Mouse (Mus musculus): Measurements from ENCODE around the gene Myt1l. TPM values are rescaled to one million over a fixed set of nuclear protein-coding genes. Genes with fewer than 3 reads are reported as not detected.

The Myt1l gene
- polyA plus RNA-seq, 1 experiment from 2014 or later = 331 TPM

- no peak for ATAC-seq (replicated peaks)
- Histone ChIP-seq H3K36me3 (replicated peaks) (no peaks in the 10 kb centered on the region), H3K4me2 (no peak overlapping the region), H3K9me3 (no peaks in the 10 kb centered on the region), H3K27me3 (replicated peaks) (no peaks in the 10 kb centered on the region), H3K27ac (no peak overlapping the region), H3K4me3 (no peak overlapping the region), H3K4me1 (no peaks in the 10 kb centered on the region), H3K9ac (no peak overlapping the region)
- 63% methylated on average over 3 of the region's 3 CpGs for WGBS
These were observed 270.6 kb downstream of the Myt1l start for GRCm38 (mm10) chr12:29798595-29799391.

- no peak overlapping the region for H3K27ac ChIP-seq
- H3K4me2 ChIP-seq = no peak overlapping the region
- no peak overlapping the region for H3K4me3 ChIP-seq
- H3K9me3 ChIP-seq = no peaks in the 10 kb centered on the region
- 85% methylated on average over 1 of the region's 1 CpGs for WGBS
- H3K36me3 ChIP-seq (replicated peaks) = no peaks in the 10 kb centered on the region
- ATAC-seq (replicated peaks) = no peak
- 0 out of 2 replicates have a peak, but pooled peaks cover 8% of the 10 kb centered on the region for H3K4me1 ChIP-seq
- H3K27me3 ChIP-seq (replicated peaks) = no peaks in the 10 kb centered on the region
- no peak overlapping the region for H3K9ac ChIP-seq
These were observed 278.2 kb downstream of the Myt1l start for GRCm38 (mm10) chr12:29806415-29806814.

- Histone ChIP-seq H3K27ac (peak overlapping the region; percentile 42), H3K27me3 (replicated peaks) (no peaks in the 10 kb centered on the region), H3K4me1 (0 out of 2 replicates have a peak, but pooled peaks cover 15% of the 10 kb centered on the region), H3K4me2 (no peak overlapping the region), H3K9ac (no peak overlapping the region), H3K9me3 (no peaks in the 10 kb centered on the region), H3K36me3 (replicated peaks) (no peaks in the 10 kb centered on the region), H3K4me3 (no peak overlapping the region)
- 42% methylated on average over 12 of the region's 12 CpGs for WGBS
- peak; percentile 52; the same call in 1 of the 2 replicates for ATAC-seq (replicated peaks)
These were observed 281.5 kb downstream of the Myt1l start for GRCm38 (mm10) chr12:29809569-29810185.

GRCm38 (mm10) chr12:29815466-29815865 lies 287.3 kb downstream of the Myt1l start:
- no peak overlapping the region for H3K4me2 ChIP-seq
- no peak for ATAC-seq (replicated peaks)
- H3K9ac ChIP-seq = no peak overlapping the region
- peak overlapping the region; percentile 73 for H3K27ac ChIP-seq
- 69% methylated on average over 2 of the region's 2 CpGs for WGBS
- H3K27me3 ChIP-seq (replicated peaks) = no peaks in the 10 kb centered on the region
- no peaks in the 10 kb centered on the region for H3K9me3 ChIP-seq
- H3K36me3 ChIP-seq (replicated peaks) = no peaks in the 10 kb centered on the region
- H3K4me1 ChIP-seq = peaks cover 28% of the 10 kb centered on the region
- H3K4me3 ChIP-seq = no peak overlapping the region

- no peaks in the 10 kb centered on the region for H3K27me3 ChIP-seq (replicated peaks)
- WGBS = 35% methylated on average over 2 of the region's 2 CpGs
- H3K9me3 ChIP-seq = no peaks in the 10 kb centered on the region
- H3K27ac ChIP-seq = peak overlapping the region; percentile 73
- H3K4me1 ChIP-seq = peaks cover 32% of the 10 kb centered on the region
- peak; percentile 80 for ATAC-seq (replicated peaks)
- no peak overlapping the region for H3K4me2 ChIP-seq
- H3K36me3 ChIP-seq (replicated peaks) = no peaks in the 10 kb centered on the region
- no peak overlapping the region for H3K9ac ChIP-seq
- H3K4me3 ChIP-seq = no peak overlapping the region
These were observed 287.9 kb downstream of the Myt1l start for GRCm38 (mm10) chr12:29816130-29816529.

GRCm38 (mm10) chr12:29816761-29817160 lies 288.6 kb downstream of the Myt1l start:
- Histone ChIP-seq H3K27ac (peak overlapping the region; percentile 73), H3K4me2 (no peak overlapping the region), H3K4me3 (no peak overlapping the region), H3K9me3 (no peaks in the 10 kb centered on the region), H3K9ac (no peak overlapping the region), H3K27me3 (replicated peaks) (no peaks in the 10 kb centered on the region), H3K36me3 (replicated peaks) (no peaks in the 10 kb centered on the region), H3K4me1 (peaks cover 38% of the 10 kb centered on the region)
- WGBS = 56% methylated on average over 6 of the region's 6 CpGs
- no peak for ATAC-seq (replicated peaks)

GRCm38 (mm10) chr12:29822216-29822615 lies 294.0 kb downstream of the Myt1l start:
- Histone ChIP-seq H3K4me2 (no peak overlapping the region), H3K27ac (peak overlapping the region; percentile 80), H3K27me3 (replicated peaks) (no peaks in the 10 kb centered on the region), H3K9ac (no peak overlapping the region), H3K4me1 (peaks cover 39% of the 10 kb centered on the region), H3K9me3 (no peaks in the 10 kb centered on the region), H3K36me3 (replicated peaks) (peaks cover 5% of the 10 kb centered on the region; the same call in 1 of the 2 replicates), H3K4me3 (no peak overlapping the region)
- WGBS = 17% methylated on average over 3 of the region's 3 CpGs
- peak; percentile 91 for ATAC-seq (replicated peaks)

- Histone ChIP-seq H3K9ac (no peak overlapping the region), H3K4me3 (no peak overlapping the region), H3K4me1 (peaks cover 36% of the 10 kb centered on the region), H3K36me3 (replicated peaks) (peaks cover 8% of the 10 kb centered on the region; the same call in 1 of the 2 replicates), H3K27me3 (replicated peaks) (no peaks in the 10 kb centered on the region), H3K27ac (peak overlapping the region; percentile 35; the same call in 1 of the 2 replicates), H3K4me2 (no peak overlapping the region), H3K9me3 (no peaks in the 10 kb centered on the region)
- no peak for ATAC-seq (replicated peaks)
- WGBS = 70% methylated on average over 10 of the region's 10 CpGs
These were observed 295.7 kb downstream of the Myt1l start for GRCm38 (mm10) chr12:29823766-29824417.

- H3K27me3 ChIP-seq (replicated peaks) = no peaks in the 10 kb centered on the region
- no peak for ATAC-seq (replicated peaks)
- no peak overlapping the region for H3K27ac ChIP-seq
- no peak overlapping the region for H3K9ac ChIP-seq
- H3K9me3 ChIP-seq = no peaks in the 10 kb centered on the region
- H3K4me2 ChIP-seq = no peak overlapping the region
- peaks cover 8% of the 10 kb centered on the region for H3K4me1 ChIP-seq
- peaks cover 22% of the 10 kb centered on the region; the same call in 1 of the 2 replicates for H3K36me3 ChIP-seq (replicated peaks)
- no peak overlapping the region for H3K4me3 ChIP-seq
These were observed 302.4 kb downstream of the Myt1l start for GRCm38 (mm10) chr12:29830571-29830970.

GRCm38 (mm10) chr12:29831356-29831755 lies 303.2 kb downstream of the Myt1l start:
- H3K9ac ChIP-seq = no peak overlapping the region
- H3K4me2 ChIP-seq = no peak overlapping the region
- H3K9me3 ChIP-seq = no peaks in the 10 kb centered on the region
- WGBS = 79% methylated on average over 11 of the region's 11 CpGs
- no peaks in the 10 kb centered on the region for H3K27me3 ChIP-seq (replicated peaks)
- peaks cover 13% of the 10 kb centered on the region for H3K4me1 ChIP-seq
- H3K27ac ChIP-seq = peak overlapping the region; percentile 8; the same call in 1 of the 2 replicates
- H3K4me3 ChIP-seq = no peak overlapping the region
- ATAC-seq (replicated peaks) = no peak
- peaks cover 22% of the 10 kb centered on the region; the same call in 1 of the 2 replicates for H3K36me3 ChIP-seq (replicated peaks)

GRCm38 (mm10) chr12:29837301-29837791 lies 309.2 kb downstream of the Myt1l start:
- Histone ChIP-seq H3K36me3 (replicated peaks) (peaks cover 26% of the 10 kb centered on the region; the same call in 1 of the 2 replicates), H3K4me3 (no peak overlapping the region), H3K9ac (no peak overlapping the region), H3K4me1 (peaks cover 22% of the 10 kb centered on the region), H3K9me3 (no peaks in the 10 kb centered on the region), H3K27me3 (replicated peaks) (no peaks in the 10 kb centered on the region), H3K4me2 (no peak overlapping the region), H3K27ac (peak overlapping the region; percentile 58)
- 71% methylated on average over 5 of the region's 5 CpGs for WGBS
- ATAC-seq (replicated peaks) = peak; percentile 75

- WGBS = 89% methylated on average over 7 of the region's 7 CpGs
- Histone ChIP-seq H3K4me1 (peaks cover 22% of the 10 kb centered on the region), H3K4me2 (no peak overlapping the region), H3K36me3 (replicated peaks) (peaks cover 27% of the 10 kb centered on the region; the same call in 1 of the 2 replicates), H3K27me3 (replicated peaks) (no peaks in the 10 kb centered on the region), H3K9ac (no peak overlapping the region), H3K27ac (no peak overlapping the region), H3K9me3 (no peaks in the 10 kb centered on the region), H3K4me3 (no peak overlapping the region)
- ATAC-seq (replicated peaks) = no peak
These were observed 310.2 kb downstream of the Myt1l start for GRCm38 (mm10) chr12:29838421-29838820.
